Mouse (Mus musculus) cortical plate, adult 2 months (tissue): ENCODE measurements at regions not wholly inside any gene's neighbourhood (a gene's known extent, or its start where the extent isn't known, plus 50 kb on each side); places are given as distances from the start of the nearest gene placed in this dataset.

Source experiments
- CTCF ChIP-seq: fragments of 200-500 bp; IDR thresholded peaks from 2 replicates; pipeline ENCODE4 v1.5.1; 2011; ENCODE audit warnings: mild to moderate bottlenecking, control low read depth, low read length; ENCODE audit not compliant: insufficient read depth; ENCODE audit errors: extremely low read depth
- POLR2A ChIP-seq: fragments of 200-500 bp; IDR thresholded peaks from 2 replicates; pipeline ENCODE4 v1.6.1; 2011; ENCODE audit warnings: mild to moderate bottlenecking, low read length, control low read depth; ENCODE audit not compliant: insufficient read depth; ENCODE audit errors: extremely low read depth

DNA sequence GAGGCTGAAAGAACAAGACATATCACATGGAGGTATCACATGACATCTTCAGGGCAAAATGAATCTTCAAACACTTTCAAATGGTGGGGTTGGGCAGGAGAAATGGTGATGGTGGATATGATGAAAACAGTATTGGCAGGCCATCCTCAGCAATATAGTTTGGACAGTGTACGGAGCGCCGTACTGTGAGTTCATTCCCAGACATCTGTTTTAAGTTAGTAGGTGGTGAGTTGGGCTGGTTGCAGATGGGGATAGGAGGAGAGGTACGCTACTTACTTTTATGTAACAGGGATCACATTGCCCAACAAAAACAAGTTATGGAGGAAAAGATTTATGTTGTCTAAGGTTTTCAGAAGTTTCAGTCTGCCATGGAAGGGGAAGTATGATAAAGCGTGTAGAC, 246.6 kb downstream of the Gm11146 start:
- TF ChIP-seq CTCF (no peak), POLR2A (no peak)
